Mouse (Mus musculus) liver, adult 2 months (tissue): ENCODE data around the gene Cd302.

ENCODE experiments used
- CTCF ChIP-seq: fragments of 200-500 bp; IDR thresholded peaks from 2 replicates; pipeline ENCODE4 v1.5.1; 2011; ENCODE audit warnings: low read depth, low read length, control low read depth
- POLR2A ChIP-seq: fragments of 200-500 bp; IDR thresholded peaks from 2 replicates; pipeline ENCODE4 v1.6.1; 2011; ENCODE audit warnings: low read length, control low read depth; ENCODE audit not compliant: insufficient read depth; ENCODE audit errors: extremely low read depth

- TF ChIP-seq CTCF: no peak
- no peak for TF ChIP-seq POLR2A
These were observed 71.8 kb downstream of the Cd302 start for GRCm38 (mm10) chr2:60212488-60212887.
